Mouse (Mus musculus) ES-E14 (cell line): ENCODE results near the gene Fars2. TPM values are rescaled to one million over a fixed set of nuclear protein-coding genes. Genes with fewer than 3 reads are reported as not detected.

Experiments used
- DNase-seq: peaks from one replicate; pipeline ENCODE4 v3.0.0-alpha.2; 2013; ENCODE audit warnings: low read depth, low spot score
- H3K27ac ChIP-seq: 2 replicates; pipeline ENCODE4 v1.5.1; 2012; ENCODE audit warnings: low read depth, mild to moderate bottlenecking, low read length, moderate library complexity, mixed read lengths; ENCODE audit not compliant: poor library complexity, insufficient read depth, severe bottlenecking
- H3K36me3 ChIP-seq: 2 replicates; pipeline ENCODE4 v1.6.1; 2012; ENCODE audit warnings: mild to moderate bottlenecking, low read length, moderate library complexity, mixed read lengths; ENCODE audit not compliant: control insufficient read depth, poor library complexity, insufficient read depth, severe bottlenecking
- H3K4me1 ChIP-seq, 2 experiments: fragments of 150-350 bp in 1 of 2; sonication (generic) in 1 of 2; 2 replicates each; pipeline ENCODE4 v1.6.1; 2012; ENCODE audit warnings: low read length in 2 of 2, mild to moderate bottlenecking in 1 of 2, mixed read lengths in 1 of 2; ENCODE audit not compliant: control insufficient read depth in 2 of 2, insufficient read depth in 2 of 2, poor library complexity in 1 of 2
- H3K4me3 ChIP-seq, 2 experiments: fragments of 150-350 bp in 1 of 2; sonication (generic) in 1 of 2; 2 replicates each; pipeline ENCODE4 v1.5.1; 2012; ENCODE audit warnings: low read length in 2 of 2, low read depth in 1 of 2, mild to moderate bottlenecking in 1 of 2, mixed read lengths in 1 of 2; ENCODE audit not compliant: insufficient read depth in 1 of 2, poor library complexity in 1 of 2, severe bottlenecking in 1 of 2
- H3K9ac ChIP-seq: 2 replicates; pipeline ENCODE4 v1.6.1; 2012; ENCODE audit warnings: low read depth, mild to moderate bottlenecking, low read length, mixed read lengths; ENCODE audit not compliant: poor library complexity, insufficient read depth, severe bottlenecking
- H3K9me3 ChIP-seq: fragments of 150-350 bp; sonication (generic); 2 replicates; pipeline ENCODE4 v1.6.1; 2012; ENCODE audit warnings: low read depth, mild to moderate bottlenecking, low read length; ENCODE audit not compliant: control insufficient read depth, insufficient read depth
- CHD2 ChIP-seq: IDR thresholded peaks from 2 replicates; pipeline ENCODE4 v1.6.1; 2014; ENCODE audit warnings: mild to moderate bottlenecking, low read depth, low read length, inconsistent platforms
- HCFC1 ChIP-seq: IDR thresholded peaks from 2 replicates; pipeline ENCODE4 v1.6.1; 2012; ENCODE audit warnings: low read length, inconsistent platforms, borderline replicate concordance; ENCODE audit not compliant: insufficient read depth
- MAFK ChIP-seq: IDR thresholded peaks from 2 replicates; pipeline ENCODE4 v1.6.1; 2014; ENCODE audit warnings: mild to moderate bottlenecking, low read depth, low read length, inconsistent platforms; ENCODE audit not compliant: insufficient read depth
- ZC3H11A ChIP-seq: IDR thresholded peaks from 2 replicates; pipeline ENCODE4 v1.6.1; 2012; ENCODE audit warnings: low read depth, mild to moderate bottlenecking, inconsistent platforms, low read length, borderline replicate concordance
- ZNF384 ChIP-seq: IDR thresholded peaks from 2 replicates; pipeline ENCODE4 v1.6.1; 2012; ENCODE audit warnings: low read depth, low read length, inconsistent platforms
- in situ Hi-C, 2 experiments: fragments of 600-800 bp; cut with MboI; formaldehyde crosslinking; loops; one replicate each; pipeline ENCODE4 v1.15.1; 2025; ENCODE audit warnings: low sequenced_read_pairs in 2 of 2, inconsistent platforms in 1 of 2; ENCODE audit not compliant: unreplicated experiment in 2 of 2
- total RNA-seq: library from RNA; depleted of rRNA; stranded (reverse); fragments of 300-350 nt; gene quantifications from 2 replicates; pipeline ENCODE4 v1.2.3, GENCODE M21; 2012

Fars2 gene
- total RNA-seq, 1 experiment = 22.0 TPM

- DNase-seq = no peak
- H3K36me3 ChIP-seq = no peaks in the 10 kb centered on the region
- TF ChIP-seq ZNF384 (no peak), CHD2 (no peak), ZC3H11A (no peak), HCFC1 (no peak), MAFK (no peak)
- H3K4me1 ChIP-seq = no peaks in the 10 kb centered on the region
- H3K27ac ChIP-seq = no peak overlapping the region
- in situ Hi-C loops = no loop called here
- H3K4me3 ChIP-seq = no peak overlapping the region
- no peak overlapping the region for H3K9ac ChIP-seq
- no peaks in the 10 kb centered on the region for H3K9me3 ChIP-seq
Measured at GRCm38 (mm10) chr13:36477648-36478047, 360.4 kb downstream of the Fars2 start.

GRCm38 (mm10) chr13:36478243-36478642 lies 361.0 kb downstream of the Fars2 start:
- no peak overlapping the region for H3K27ac ChIP-seq
- TF ChIP-seq ZNF384 = no peak
- no peak for TF ChIP-seq HCFC1
- TF ChIP-seq CHD2 = no peak
- TF ChIP-seq MAFK = no peak
- no peak for TF ChIP-seq ZC3H11A
- no peaks in the 10 kb centered on the region for H3K36me3 ChIP-seq
- DNase-seq = no peak
- no peak overlapping the region for H3K4me3 ChIP-seq
- H3K9ac ChIP-seq = no peak overlapping the region
- in situ Hi-C loops = no loop called here
- no peaks in the 10 kb centered on the region for H3K9me3 ChIP-seq
- no peaks in the 10 kb centered on the region for H3K4me1 ChIP-seq

- in situ Hi-C loops = no loop called here
- no peak for DNase-seq
- no peak for TF ChIP-seq CHD2
- no peak for TF ChIP-seq MAFK
- TF ChIP-seq HCFC1 = no peak
- TF ChIP-seq ZC3H11A = no peak
- TF ChIP-seq ZNF384 = no peak
- Histone ChIP-seq H3K36me3 (no peaks in the 10 kb centered on the region), H3K4me1 (no peaks in the 10 kb centered on the region), H3K9ac (no peak overlapping the region), H3K4me3 (no peak overlapping the region), H3K9me3 (no peaks in the 10 kb centered on the region), H3K27ac (no peak overlapping the region)
Measured at GRCm38 (mm10) chr13:36480101-36480500, 362.9 kb downstream of the Fars2 start.

- DNase-seq = no peak
- Histone ChIP-seq H3K4me1 (no peaks in the 10 kb centered on the region), H3K4me3 (no peak overlapping the region), H3K27ac (no peak overlapping the region), H3K9me3 (no peaks in the 10 kb centered on the region), H3K36me3 (no peaks in the 10 kb centered on the region), H3K9ac (no peak overlapping the region)
- in situ Hi-C loops = no loop called here
- TF ChIP-seq HCFC1 = no peak
- TF ChIP-seq MAFK = no peak
- TF ChIP-seq ZNF384 = no peak
- TF ChIP-seq ZC3H11A = no peak
- TF ChIP-seq CHD2 = no peak
Measured at GRCm38 (mm10) chr13:36484391-36484790, 367.2 kb downstream of the Fars2 start.

- in situ Hi-C loops = no loop called here
- H3K9me3 ChIP-seq = no peaks in the 10 kb centered on the region
- H3K4me1 ChIP-seq = no peaks in the 10 kb centered on the region
- no peaks in the 10 kb centered on the region for H3K36me3 ChIP-seq
- no peak overlapping the region for H3K4me3 ChIP-seq
- DNase-seq = no peak
- no peak overlapping the region for H3K27ac ChIP-seq
- TF ChIP-seq CHD2 (no peak), MAFK (no peak), ZC3H11A (no peak), ZNF384 (no peak)
- H3K9ac ChIP-seq = no peak overlapping the region
Measured at GRCm38 (mm10) chr13:36486756-36487155, 369.5 kb downstream of the Fars2 start.
